Mouse (Mus musculus) heart, postnatal 4 days (tissue): ENCODE results near the gene Faim2. TPM values are rescaled to one million over a fixed set of nuclear protein-coding genes. Genes with fewer than 3 reads are reported as not detected.
A peak's percentile ranks its signal among the peaks of the same experiment; 100 is the strongest.

ENCODE experiments used
- DNase-seq: peaks from one replicate; pipeline ENCODE4 v3.0.0; 2021
- total RNA-seq, 2 experiments: library from RNA; stranded (reverse); gene quantifications; 2 replicates each; pipeline ENCODE4 v1.2.3; 2021

Gene Faim2
- not detected for total RNA-seq

DNA sequence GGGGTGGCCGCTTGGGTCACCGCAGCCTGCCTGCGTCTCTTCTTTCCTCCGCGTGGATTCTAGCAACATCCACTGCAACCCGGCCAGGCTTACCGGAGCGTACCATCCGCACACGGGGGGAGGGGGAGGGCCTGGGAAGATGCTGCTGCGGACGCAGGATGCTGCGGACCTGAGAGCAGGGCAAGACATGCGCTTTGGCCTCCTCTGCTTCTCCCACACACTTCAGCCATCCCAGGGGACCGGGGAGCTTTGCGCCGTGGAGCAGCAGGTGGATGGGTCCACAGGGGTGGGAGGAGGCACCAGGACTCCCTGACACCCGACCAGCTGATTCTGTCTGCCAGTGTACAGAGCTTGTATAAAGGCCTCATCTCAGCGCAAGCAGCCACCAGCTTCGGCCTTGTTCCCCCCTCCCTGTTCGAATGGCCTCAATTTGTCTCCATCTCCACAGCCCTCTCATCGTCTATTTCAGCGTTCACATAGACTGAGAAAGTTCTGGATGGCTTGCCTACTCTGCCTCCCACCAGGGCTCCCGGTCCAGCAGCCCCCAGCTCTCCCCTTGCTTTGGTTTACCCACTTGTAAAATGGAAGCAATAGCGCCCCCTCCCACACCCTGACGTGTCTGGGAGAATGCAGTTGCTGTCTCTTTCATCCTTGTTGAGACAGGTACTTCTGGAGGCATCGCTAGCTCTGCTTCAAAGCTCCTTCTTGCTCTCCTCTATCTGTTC is at the start of gene Faim2:
Faim2 (minus strand) TSS at position 537 of the 725 bp plus-strand sequence.
- DNase-seq: no peak

DNA sequence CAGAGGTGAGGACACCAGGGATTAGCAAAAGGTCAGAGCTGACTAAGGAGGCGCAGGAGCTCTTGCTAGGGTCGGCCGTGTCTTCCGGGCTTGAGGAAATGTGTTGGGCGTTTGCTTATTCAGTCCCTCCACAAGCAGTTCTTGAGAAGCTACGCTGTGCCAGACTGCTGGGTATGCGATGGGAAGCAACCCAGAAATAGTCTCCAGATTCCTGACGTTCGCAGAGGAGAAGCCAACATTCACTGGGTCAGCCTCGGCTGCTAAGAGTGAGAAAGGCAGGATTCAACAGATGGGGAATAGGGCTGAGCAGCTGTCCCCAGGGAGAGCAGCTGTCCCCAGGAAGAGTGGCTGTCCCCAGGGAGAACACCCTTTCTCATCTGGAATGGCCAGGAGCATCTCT is 41.2 kb upstream of the Faim2 start:
- no peak for DNase-seq

DNA sequence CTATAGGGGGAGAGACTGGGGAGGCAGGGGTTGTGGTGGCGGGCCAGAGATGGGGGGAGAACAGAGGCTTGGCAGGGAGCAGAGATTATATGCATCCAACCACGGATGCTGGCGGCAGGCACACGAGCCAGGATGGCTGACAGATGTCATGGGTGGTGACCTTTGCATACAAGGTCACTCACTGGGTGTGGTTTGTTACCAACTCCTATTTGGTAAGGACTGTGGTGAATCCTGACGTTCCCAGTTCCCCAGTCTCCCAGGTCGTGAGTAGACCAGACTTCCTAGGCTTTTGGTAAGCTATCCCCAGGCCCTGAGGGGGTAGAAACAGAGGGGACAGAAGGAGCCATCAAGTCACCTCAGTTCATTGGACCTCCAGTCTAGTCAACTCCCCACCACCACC is 40.7 kb upstream of the Faim2 start:
- no peak for DNase-seq

DNA sequence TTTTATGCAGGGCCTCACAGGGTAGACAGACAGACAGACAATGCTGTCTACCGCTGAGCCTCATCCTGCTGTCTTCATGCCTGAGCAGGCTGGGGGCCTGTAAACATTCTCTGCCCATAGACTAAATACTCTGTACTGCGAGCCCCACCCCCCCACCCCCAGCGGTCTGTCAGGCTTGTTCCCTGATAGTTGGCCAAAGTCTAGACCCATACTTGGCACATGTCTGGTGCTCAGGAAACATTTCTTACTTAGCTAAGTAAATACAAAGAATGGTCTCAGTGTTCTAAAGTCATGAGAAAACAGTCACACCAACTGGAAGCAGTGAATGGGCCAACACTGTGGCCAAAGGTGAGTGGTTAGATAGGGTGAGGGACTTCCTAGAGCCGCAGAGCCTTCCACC is 39.4 kb upstream of the Faim2 start:
- DNase-seq: no peak

DNA sequence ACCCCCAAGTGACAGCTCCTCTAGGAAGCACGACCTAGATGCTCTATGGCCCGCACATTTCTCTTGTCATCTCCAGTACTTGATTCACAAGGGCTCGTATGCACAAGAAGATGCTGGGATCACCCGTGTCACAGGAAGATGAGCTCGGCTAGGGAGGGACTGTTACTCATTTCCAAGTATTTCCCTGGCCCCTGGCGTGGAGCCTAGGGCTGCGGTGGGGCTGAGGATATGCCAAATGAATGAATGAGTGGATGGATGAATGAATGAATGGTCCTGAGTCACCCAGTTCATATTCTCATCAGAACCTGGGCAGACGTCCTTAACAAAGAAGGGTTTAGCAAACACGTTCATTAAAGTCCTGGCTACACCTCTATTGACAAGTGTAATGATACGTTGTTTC is 32.3 kb upstream of the Faim2 start:
- DNase-seq: no peak

DNA sequence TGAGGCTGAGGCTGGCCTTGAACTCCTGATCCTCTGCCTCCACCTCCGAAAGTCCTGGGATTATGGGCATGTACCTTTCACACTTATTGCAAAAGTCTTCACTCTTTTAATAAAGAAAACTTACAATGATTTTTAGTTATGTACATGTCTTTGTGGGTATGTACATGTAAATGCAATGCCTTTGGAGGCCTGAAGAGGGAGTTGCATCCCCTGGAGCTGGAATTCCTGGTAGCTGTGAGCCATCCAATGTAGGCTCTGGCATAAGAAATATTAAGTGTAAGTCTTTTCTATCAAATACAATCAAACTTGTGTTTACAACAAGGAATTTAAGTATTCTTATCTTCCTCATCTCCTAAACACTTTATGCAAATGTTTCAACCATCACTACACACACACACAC is 31.0 kb upstream of the Faim2 start:
- DNase-seq: no peak

DNA sequence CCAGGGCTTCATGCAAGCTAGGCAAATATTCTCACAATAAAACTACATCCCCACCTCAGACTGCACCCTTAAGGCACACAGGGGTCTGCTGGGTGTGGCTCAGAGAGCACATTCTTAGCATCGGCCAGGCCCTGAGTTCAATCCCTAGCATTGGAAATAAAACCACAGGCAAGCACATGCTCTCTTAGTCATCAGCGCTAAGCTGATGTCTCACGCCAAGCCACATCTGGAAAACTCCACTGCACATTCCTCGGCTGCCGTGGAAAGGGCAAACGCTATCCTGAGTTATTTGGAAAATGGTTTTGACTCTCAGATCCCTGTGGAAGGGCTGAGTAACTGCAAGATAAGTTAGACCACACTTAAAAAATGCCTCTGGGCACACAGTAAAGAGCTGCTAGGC is 25.8 kb upstream of the Faim2 start:
- DNase-seq: no peak

DNA sequence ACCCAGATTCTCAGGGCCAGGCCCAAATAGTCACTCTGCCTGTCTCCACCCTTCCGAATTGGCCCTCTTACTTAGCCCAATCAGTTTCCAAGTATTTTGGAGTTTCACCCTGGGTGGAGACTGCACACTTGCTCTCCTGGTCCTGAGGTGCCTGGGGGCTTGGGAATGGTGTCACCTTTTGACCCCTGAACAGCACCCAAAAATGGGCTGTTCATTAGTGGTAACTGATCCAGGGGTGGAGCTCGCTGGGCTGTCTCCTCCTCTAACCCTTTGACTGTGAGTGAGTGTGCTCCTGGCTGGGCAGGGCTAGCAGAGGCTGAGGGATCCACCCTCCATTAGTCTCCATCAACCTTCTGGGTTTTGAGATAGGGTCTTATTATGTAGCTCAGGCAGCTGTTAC is 21.9 kb upstream of the Faim2 start:
- no peak for DNase-seq

DNA sequence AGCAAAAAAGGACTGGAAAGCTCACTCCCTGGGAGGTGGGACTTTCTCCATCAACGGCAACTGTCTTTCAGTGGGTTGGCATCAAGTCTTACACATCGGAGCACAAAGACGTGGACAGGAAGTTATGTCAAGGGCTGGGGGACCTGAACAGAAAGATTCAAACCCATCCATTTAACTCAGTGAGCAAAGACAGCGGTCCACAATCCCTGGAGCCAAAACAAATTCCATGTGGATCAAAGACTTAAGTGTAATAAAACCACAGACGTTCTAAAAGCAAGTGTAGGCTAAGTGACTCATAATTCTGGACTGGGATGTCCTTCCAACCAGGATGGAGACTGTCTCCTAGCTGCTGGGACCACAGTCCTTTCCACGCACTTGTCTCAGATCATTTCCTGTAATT is 19.8 kb upstream of the Faim2 start:
- no peak for DNase-seq

DNA sequence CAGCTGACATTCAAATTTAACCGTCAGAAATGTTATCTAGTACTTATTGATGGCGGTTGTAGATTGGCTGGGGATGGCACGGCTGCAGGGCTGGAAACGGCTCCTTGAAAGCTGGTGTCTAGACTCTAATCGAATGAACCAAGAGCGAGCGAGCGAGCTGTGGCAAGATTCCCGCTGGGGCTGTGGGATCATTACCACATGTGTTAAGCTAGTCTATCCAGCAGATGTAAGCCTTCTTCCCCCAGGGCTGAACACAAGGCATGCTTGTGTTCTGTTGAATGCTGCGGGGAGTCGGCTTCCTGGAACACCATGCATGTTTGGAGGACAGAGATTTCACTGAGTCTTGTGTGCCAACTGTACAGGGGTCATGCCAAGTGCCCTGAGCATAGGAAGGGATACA is 18.6 kb upstream of the Faim2 start:
- peak; percentile 18 for DNase-seq

DNA sequence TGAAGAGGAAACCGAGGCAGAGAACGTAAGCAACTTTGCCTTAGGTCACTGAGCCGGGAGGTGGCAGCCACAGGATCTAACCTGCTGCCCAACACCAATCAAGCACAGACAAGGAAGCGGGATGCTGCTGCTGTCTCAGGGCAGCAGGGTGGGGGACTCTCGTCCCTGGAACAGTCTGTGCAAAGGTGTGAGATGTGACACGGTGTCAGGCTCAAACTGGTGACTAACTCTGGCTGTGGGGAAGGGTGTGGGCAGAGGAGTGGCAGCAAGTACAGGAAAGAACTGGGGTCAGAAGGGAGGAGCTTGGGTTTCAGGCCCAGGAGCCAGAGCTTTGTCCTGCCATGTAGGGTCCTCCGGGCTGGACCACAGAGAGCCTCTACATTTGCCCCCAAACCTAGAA is 16.1 kb upstream of the Faim2 start:
- DNase-seq: no peak

DNA sequence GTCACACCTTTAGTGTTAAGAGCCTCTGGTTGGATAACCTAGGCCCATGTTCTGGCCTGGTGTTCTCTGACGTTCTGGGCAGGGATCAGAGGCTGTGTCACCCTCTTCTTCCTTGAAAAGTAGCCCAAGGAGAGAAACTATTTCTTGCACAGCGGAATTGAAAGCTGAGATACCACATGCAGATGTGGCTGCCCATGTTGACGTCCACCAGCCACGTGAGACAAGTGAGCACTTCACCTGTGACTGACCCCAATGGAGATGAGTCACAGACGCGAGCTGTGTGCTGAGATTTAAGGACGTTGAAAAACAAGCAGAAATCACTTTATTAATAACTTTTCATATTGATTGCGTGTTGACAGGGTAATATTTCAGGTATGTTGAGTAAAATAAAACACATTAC is 11.9 kb upstream of the Faim2 start:
- DNase-seq: no peak

DNA sequence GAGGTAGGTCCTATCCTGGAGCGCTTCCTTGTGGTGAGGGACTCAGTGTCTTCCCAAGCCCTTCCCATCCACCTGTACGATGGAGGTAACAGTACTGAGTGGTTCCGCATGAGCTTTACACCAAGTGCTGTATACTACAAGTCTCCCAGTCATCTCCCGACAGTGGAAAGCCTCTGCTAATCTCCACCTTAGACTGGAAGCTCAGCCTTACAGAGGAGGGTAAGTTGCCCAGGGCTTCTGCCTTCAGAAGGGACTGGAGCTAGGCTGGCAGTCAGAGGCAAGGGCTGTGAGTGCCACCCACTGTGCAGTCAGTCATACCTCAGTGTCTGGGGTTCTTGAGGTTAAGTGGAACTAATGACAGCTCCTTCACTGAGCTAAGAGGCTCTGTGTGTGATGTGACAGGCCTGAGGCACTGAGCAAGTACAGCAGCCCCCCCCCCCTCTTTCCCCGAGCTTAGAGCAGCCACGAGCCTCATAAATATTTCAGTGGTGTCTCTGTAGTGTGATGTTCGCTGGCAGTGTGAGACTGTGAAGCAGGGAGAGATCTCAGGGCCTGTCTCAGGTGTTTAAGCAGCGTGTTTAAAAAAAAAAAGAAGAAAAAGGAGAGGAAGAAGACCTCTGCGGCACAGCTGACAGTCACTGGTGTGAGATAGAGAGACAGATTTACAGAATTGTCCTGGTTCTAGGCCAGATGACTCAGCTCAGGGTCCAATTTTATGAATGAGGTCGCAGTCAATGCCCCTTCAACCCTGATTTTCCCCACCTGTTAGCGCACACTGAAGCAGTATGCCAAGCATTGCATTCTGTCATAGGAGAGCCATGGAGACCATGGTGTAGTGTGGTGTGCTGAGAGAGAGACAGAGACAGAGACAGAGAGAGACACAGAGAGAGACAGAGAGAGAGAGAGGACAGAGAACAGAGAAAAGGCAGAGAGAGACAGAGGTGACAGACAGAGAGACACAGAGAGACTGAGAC is 9.2 kb upstream of the Faim2 start:
- no peak for DNase-seq

DNA sequence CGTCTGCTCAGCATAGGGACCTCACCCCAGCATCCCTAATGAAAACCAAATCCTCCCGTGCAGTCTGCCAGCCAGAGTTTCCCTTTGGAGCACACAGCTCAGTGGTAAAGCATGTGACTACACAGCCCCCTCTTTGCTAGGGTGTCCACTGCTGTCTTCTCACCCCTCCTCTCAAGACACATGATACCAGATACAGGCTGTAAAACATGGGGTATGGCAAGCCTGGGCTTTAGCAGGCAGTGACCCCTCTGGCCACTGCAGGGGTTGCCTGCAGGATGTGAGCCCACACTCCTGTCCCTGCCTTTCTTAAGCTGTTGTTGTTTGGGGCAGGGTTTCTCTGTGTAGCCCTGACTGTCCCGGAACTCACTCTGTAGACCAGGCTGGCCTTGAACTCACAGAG is 4.1 kb upstream of the Faim2 start:
- no peak for DNase-seq

DNA sequence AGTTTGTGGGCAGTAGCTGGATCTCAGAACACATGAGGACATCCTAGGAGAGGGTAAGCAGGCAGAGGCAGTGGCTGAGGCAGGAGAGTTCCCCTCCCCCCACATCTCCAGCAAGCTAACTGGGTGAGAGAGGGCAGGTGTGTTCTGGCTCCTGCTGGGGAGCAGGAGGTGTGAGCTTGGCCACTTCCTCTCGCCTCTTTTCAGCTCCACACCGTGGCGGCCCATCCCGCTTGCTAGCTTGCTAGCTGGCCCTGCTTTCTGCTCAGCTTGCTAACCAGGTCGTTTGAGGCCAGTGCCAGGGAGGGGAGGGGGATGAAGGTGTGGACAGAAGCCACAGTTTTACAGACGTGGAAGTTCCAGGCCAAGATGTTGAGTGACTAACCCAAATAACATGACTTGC is 3.2 kb upstream of the Faim2 start:
- DNase-seq: no peak

DNA sequence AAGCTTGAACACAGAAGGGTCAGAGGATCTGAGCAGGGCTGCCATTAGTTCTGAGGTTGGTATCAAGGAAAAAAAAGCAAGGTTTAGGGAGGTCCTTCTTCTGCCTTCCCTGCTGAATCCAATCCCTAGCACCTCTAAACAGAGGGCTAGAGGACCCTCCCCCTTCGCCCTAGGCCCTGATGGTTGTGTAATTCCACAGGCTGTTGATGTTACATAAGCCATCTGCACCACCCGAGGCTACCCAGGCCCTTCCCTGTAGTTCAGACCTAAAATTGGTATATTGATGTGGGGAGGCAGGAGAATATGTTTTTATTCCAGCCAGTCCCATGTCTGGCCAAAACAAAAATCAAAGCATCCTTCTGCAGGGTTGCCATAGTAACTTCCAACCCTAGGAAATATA is 1.3 kb downstream of the Faim2 start:
- no peak for DNase-seq

DNA sequence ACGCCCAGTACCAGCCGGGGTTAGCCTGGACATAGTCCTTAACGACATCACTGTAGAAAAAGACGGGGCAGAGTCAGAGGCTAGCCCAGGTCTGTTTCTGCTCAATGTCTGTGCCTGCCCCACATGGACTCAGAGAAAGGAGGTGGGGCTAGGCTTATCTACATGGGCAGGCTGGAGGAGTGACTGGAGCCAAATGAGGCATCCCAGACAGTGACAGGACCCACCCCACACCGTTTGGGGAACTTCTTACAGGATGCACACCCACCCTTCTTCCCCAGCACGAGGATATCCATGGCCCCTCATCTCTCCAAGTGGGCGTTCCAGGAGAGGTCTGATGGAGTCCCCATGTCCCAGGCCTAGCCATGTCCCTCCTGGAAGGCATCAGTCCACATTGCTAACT is 7.7 kb downstream of the Faim2 start:
- DNase-seq: no peak

DNA sequence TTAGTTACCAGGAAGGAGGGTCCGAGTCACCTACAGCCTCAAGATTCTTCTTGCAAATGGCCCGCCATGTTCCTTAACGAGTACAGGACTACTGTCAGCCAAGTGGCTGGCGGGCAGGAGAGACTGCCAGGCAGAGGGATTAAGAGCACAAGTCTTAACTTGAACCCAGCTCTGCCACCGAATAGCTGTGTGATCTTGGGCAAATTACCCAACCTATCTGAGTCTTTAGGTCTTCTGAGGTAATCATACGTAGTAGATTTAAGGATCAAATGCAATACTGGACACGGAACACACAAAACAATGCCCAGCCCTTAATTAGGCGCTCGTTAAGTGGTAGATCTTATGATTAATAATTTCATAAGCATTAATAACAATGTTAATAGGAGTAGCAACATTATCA is 8.3 kb downstream of the Faim2 start:
- DNase-seq: no peak

DNA sequence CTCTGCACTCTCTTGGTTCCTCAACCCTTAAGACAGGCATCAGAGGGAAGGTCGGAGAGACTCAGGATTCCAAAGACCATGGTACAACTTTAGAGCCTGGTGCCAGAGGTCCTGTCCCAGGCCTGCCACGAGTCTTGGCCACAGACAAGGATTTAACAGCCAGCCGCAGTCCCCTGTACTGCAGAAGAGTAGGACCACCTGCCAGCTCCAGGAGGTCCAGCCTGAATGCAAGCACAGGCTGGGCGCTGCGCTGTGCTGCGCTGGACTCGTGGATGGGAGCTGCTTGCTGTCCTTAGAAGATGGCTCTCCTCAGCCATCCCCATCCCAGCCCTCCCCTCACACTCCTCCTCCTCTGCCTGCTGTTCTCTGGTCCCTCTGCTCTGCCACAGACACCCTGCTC is 10.2 kb downstream of the Faim2 start:
- no peak for DNase-seq

DNA sequence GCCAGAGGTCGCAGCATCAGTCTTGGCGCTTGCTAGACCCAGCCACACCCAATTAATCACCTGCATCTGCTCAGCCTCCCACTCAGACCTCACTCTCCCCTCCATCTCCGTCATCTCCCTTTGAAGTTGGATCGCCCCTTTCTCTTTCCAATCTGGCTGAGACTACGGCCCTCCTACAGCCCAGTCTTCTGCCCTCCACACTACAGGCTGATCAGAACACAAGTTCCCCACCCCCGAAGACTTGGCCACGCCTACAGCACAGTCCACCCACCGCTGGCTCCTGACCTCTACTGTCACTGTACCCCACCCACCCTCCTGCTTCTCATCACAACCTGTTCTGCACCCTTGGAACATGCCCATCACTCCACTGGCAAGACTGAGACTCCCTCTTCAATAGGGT is 11.2 kb downstream of the Faim2 start:
- no peak for DNase-seq

DNA sequence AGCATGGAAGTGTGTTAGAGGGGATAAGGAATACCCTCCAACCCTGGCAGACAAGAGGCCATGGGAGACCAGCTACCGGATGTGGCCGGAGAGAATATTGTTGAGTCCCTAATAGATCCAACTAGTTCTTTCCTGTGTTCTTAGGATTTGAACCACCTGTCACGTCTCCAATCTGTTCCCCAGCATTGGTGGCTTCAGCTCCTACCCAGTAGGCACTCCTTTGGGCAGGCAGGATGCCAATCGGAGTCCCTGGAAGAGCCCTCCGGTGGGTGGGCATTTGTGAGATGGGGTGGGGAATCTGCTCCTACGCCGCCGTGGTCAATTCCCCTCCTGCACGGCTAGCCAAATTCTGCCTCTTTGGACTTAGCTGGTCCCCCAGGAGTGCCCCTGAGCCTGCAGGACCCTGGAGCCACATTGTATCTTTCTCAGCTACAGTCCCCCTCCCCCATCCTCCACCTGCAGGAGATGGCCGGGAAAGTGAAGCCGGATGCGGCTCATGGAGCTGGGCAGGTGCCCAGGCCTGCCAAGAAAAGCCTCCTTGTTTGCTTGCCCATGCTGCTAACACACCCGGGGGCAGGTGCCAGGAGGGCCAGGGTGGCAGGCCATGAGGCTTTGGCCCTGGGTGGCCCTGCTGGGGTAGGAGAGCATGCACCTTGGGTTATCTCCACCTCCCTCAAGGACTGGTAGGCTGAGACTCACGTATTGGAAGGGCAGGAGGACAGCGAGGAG is 16.0 kb downstream of the Faim2 start:
- DNase-seq: no peak

DNA sequence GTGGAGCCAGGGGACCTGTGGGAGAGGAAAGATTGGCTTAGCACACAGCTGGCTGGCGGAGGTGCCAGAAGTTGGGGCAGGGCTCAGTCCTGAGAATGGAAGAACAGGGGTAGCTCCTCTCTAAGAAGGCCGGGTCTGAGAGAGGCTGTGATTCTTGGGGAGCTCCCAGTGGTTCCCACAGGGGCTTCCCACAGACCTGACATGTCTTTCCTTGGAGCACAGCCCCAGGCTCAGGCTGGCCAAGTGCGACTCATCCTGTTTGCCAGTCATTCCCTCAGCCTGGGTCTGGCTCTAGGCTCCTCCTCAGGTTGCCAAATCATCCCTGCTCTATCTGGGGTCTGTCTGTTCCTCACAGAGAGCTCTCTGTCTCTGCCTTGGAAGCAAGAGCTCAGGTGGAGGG is 17.3 kb downstream of the Faim2 start:
- no peak for DNase-seq

DNA sequence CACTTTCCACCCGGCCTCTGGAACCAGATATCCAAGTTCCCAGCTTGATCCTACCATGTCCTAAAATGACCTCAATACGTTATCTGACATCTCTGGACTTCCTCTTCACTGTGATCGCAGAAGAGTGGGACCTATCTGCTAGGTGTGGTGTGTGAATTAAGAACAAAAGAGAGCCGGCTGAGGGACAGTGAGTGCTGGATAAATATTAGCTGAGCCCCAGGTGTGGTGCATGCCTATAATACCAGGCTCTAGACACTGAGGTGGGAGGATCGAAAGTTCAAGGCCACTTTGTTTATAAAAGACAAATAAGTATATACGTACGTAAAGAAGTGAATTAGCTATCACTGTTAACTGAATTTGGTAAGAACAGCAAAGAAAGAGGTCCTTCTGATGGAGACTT is 18.1 kb downstream of the Faim2 start:
- DNase-seq: no peak
